Mouse (Mus musculus): ENCODE measurements around the gene Gm17657.
"Not testable (repeated sequence)": the region's sequence is repeated elsewhere in the genome, so short reads cannot be mapped to it uniquely, and the experiment has no call there.

Gm17657 gene

DNA sequence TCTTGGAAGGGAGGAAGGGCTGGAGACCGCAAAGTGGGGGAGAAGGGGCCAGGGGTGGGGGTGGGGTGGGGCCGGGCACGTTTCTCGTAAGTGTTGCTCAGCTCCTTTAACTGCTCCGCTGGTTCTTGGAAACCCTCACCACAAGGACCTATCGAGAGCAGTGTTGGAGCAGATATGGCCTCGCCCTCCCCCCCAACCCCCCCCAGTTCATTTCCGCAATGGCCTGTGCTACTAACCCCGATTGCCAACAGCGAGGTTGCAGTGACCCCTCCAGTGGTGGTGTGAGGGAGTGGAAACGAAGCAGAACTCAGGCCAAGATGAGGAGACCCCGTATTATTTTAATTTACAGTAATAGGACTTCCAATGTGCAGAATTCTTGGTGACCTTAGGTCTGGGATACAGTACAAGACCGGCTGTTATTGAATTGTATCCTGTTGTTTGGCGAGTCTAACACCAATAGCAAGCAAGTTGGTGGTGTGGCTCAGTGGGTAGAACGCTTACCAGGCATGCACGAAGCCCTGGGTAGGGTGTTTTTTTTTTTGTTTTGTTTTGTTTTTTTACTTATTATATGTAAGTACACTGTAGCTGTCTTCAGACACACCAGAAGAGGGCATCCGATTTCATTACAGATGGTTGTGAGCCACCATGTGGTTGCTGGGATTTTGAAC, 48.5 kb downstream of the Gm17657 start:
- no peak for DNase-seq

DNA sequence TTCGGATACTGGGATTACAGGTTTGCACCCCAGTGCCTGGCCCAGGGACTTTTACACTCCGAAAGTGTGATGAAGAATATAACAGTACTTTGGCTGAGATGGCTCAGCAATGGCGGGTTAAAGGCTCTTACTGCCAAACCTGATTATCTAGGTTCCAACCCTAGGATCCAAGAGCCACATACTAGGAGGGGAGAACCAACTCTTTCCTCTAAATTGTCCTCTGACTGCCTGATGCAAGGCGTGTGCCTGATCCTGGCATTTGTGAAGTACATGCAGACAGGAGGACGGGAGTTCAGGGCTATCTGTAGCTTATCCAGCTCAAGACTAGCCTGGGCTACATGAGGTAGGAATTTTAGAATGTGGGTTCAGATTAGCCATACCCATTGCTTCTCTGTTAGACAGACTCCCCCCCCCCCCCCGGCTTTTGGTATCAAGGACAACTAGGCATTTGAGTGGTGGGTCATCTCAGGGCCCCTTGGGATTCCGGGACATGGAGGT, 49.1 kb downstream of the Gm17657 start:
- DNase-seq, result no peak

GRCm38 (mm10) chr17:29499511-29499910, 49.9 kb downstream of the Gm17657 start:
- DNase-seq, result no peak

DNA sequence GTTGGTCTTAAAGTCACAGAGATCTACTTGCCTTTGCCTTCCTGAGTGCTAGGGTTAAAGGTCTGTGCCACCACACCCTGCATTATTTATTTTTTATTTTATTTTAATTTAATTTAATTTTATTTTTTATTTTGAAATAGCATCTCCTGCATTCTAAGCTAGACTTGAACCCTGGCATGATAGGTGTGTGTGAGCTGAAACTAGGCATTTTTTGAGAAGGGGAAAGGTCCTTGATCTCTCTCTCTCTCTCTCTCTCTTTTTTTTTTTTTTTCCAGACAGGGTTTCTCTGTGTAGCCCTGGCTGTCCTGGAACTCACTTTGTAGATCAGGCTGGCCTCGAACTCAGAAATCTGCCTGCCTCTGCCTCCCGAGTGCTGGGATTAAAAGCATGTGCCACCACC, 50.5 kb downstream of the Gm17657 start:
- DNase-seq, result not testable (repeated sequence)

- no peak for DNase-seq
Observed at GRCm38 (mm10) chr17:29498028-29498427, 51.4 kb downstream of the Gm17657 start.

DNA sequence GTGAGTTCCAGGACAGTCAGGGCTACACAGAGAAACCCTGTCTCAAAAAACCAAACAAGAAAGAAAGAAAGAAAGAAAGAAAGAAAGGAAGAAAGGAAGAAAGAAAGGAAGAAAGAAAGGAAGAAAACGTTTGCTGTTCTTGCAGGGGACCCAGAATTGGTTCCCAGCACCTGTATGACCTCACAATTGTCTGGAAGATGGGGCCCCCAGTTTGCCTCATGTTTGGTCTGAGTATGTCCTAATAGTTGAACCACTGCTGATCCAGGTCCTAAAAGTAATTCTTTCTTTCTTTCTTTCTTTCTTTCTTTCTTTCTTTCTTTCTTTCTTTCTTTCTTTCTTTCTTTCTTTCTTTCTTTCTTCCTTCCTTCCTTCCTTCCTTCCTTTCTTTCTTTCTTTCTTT, 52.0 kb downstream of the Gm17657 start:
- not testable (repeated sequence) for DNase-seq

- no peak for DNase-seq
Observed at GRCm38 (mm10) chr17:29497071-29497354, 52.4 kb downstream of the Gm17657 start.

DNA sequence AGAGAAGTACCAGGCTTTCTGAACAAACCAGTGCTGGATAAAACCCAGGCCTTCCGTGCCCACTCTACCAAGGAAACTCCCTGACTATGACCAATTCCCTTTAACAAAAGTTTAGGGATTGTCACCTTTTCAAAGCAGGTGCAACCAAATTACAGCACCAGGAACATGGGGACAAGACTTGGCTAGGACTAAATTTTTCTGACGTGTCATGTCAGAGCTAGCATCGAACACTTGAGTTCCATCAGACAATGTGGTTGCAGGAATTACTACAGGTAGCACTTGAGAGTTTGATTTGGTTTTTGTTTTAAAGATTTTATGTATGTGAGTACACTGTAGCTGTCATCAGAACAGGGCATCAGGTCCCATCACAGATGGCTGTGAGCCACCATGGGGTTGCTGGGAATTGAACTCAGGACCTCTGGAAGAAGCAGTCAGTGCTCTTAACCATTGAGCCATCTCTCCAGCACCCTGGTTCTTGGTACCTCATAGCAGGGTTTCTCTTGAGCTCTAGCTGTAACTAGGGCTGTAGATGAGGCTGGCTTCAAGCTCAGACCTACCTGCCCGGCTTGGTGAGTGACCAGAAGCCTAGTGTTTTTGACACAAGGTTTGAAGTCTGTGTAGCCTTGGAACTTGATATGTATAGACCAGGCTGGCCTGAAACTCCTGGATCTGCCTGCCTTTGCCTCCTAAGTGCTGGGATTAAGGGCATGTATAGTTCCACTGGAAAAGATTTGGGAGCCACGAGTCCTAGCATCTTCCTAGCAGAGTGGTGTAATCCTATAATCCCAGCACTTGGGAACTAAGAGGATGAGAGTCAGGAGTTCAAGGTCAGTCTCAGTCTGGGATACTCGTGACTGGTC, 53.0 kb downstream of the Gm17657 start:
- DNase-seq, result no peak

DNA sequence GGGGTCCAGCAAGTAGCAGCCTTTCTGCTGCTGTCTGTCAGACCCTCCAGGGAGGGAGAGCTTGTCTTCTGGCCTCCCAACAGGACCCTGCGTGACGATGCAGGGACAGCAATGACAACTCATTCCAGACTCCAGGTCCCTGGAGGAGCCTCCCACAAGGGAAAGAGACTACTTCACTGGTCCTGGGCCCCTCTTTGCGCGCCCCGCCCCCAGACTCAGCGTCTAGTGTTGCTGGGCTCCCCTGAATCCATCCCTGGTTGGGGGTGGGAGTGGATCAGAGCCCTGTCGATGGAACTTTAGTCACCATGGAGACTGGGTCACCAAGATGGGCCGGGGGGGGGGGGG, 54.7 kb downstream of the Gm17657 start:
- no peak for DNase-seq

DNA sequence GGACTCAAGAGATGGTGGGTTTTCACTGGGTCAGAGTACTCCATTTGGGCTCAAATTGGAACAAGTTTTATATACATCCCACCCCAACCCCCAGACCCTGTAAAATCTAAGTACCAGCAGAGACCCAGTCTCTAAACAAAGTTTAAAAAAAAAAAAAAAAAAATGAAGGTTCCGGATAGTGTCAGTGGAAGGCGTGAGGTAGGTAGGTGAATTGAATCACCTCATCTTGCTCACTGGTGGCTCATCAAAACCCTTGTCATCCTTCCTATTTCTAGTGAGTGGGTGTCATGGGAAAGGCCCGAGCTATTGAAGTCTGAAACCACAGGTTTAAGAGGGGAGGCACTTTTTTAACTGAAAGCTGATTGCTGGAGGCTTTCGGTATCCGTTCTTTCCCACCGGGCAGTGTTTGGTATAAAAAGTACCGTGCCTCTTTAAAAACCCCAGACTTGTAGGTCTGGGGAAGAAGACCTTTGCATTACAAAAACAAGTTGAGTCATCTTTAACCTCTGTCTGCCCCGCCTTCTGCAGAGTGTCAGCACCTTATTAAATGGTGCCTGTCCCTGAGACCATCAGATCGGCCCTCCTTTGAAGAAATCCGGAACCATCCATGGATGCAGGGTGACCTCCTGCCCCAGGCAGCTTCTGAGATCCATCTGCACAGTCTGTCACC, 55.2 kb downstream of the Gm17657 start:
- no peak for DNase-seq

DNA sequence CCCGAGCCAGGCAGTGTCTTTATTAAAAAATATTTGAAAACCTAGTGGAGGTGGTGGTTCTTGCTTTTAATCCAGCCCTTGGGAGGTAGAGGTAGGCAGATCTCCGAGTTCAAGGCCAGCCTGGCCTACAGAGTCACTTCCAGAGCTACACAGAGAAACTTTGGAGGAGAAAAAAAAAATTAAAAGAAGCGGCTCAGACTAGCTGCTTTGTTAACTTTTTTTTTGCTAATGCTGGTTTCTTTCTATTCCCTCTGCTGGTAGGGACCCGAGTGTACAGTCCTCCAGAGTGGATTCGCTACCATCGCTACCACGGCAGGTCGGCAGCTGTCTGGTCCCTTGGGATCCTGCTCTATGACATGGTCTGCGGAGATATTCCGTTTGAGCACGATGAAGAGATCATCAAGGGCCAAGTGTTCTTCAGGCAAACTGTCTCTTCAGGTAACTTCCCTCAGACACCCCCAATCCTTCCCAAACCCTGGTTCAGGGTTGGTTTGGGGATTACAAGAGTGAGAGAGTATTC, 55.9 kb downstream of the Gm17657 start:
- no peak for DNase-seq

GRCm38 (mm10) chr17:29492269-29493191, 56.9 kb downstream of the Gm17657 start:
- DNase-seq, result peak; percentile 79

DNA sequence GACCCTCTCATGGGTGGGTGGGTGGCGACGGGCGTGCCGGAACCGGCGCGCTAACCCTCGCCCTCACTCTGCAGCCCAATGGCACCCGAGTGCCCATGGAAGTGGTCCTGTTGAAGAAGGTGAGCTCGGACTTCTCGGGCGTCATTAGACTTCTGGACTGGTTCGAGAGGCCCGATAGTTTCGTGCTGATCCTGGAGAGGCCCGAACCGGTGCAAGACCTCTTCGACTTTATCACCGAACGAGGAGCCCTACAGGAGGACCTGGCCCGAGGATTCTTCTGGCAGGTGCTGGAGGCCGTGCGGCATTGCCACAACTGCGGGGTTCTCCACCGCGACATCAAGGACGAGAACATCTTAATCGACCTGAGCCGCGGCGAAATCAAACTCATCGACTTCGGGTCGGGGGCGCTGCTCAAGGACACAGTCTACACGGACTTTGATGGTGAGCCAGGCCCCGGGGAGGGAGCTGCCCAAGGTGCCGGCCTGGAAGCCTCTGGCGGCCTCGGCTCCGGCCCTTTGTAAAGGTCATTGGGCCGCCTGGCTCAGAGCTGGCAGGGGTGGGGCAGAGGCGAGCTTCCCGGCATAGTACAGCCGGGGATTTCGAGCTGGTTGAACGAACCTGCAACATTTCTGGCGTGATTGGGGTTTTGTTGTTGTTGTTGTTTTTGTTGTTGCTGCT, 57.7 kb downstream of the Gm17657 start:
- peak; percentile 84 for DNase-seq

DNA sequence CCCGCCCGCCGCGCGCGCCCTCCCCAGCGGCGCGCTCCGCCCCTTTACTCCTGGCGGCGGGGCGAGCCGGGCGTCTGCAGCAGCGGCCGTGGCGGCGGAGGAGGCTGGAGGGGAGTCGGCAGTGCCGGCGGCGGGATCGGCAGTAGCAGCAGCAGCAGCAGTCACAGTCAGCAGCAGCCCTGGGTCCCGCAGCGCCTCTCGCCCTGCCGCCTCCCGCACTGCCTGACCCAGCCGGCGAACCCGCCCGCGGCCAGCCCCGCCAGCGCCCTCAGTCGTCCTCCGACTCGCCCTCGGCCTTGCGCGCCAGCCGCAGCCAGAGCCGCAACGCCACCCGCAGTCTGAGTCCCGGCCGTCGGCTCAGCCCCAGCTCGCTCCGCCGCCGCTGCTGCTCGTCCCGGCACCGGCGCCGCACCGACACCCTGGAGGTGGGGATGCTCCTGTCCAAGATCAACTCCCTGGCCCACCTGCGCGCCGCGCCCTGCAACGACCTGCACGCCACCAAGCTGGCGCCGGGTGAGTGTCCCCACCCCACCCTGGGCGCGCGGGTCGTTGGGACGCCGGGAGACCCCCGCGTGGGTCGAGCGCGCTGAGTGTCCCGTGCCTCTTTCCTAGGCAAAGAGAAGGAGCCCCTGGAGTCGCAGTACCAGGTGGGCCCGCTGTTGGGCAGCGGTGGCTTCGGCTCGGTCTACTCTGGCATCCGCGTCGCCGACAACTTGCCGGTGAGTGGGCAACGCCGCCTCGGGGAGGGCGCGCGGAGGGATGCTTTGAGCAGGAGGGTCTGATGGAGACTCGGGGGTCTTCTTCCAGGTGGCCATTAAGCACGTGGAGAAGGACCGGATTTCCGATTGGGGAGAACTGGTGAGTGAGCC, 58.5 kb downstream of the Gm17657 start, which contains the start of gene Pim1:
TSS of gene Pim1 (plus strand) at position 41 of the 869 bp plus-strand sequence.
- no peak for DNase-seq

DNA sequence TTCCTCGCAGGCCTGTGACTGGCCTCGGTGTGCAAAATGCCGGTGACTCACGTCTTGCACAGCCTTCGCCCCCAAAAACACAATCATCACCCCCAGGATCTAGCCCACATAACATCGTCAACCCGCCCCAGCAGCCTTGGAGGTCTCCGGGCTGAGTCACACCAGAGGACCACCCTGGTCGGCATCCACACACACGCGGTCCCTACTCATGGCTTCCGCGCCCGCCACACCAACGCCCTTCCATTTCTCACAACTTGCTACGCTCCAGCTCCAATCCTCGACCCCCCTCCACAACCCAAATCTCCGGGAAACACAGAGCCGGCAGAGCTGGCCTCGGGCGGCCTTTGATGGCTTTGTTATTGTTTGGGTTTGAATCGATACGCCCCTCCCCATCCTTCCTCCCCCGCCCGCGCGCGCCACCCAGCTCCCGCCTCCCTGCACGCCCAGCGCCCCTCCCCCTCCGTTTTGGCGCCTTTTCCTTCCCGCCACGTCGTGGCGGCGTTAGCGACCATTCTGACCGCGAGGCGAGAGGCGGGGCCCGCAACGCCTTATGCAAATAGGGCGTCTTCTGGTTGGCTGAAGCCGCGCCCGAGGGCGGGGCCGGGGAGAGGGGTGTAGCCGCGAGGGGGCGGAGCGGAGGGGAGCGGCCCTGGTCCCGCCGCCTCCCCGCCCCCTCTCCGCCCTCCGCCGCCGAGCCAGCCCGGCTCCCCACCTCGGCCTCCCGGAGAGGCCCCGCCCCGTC, 59.3 kb downstream of the Gm17657 start:
- peak; percentile 97 for DNase-seq

DNA sequence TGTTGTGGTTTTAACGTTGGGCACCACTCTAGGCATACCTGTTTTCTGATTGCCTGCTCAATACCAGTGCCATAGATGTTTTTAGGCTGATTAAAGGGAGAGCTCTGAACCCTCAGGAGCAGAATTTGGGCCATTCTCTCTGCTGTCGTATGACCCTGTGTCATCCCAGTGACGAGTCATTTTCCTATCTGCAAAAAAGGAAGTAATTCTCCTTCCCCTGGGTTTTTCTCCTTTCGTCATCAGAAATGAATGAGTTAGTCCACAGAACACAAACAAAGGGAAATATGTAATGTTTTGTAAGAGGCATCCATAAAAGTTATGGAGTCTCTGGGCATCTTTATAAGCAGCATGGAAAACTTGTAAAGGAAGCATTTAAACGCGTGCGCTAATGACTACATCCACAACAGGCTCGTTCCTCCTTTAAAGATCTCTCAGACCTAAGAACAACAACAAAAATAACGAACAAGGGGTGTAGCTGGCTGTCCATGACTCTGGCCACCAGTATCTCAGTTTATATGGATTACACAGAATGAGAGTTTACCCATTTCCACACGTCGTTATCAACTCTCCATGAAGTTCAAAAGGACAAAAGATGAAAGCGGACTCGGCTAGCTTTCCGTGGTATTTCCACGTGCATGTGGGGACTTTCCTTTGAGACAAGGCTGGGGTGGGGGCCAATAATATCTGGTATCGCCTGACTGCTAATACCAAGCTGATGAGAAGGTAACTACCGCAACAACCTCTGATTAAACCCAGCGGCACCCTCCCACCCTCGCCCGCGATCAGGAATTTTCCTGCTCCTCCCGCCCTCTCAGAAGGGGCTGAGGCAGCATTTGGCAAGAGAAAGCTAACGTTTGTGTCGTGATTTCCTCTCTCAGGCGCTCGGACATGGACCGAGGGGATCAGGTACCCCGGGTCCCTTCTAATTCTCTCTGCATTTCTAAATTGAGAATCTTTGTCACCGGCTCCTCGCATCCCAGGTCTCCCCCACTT, 60.2 kb downstream of the Gm17657 start:
- DNase-seq, result peak; percentile 47

DNA sequence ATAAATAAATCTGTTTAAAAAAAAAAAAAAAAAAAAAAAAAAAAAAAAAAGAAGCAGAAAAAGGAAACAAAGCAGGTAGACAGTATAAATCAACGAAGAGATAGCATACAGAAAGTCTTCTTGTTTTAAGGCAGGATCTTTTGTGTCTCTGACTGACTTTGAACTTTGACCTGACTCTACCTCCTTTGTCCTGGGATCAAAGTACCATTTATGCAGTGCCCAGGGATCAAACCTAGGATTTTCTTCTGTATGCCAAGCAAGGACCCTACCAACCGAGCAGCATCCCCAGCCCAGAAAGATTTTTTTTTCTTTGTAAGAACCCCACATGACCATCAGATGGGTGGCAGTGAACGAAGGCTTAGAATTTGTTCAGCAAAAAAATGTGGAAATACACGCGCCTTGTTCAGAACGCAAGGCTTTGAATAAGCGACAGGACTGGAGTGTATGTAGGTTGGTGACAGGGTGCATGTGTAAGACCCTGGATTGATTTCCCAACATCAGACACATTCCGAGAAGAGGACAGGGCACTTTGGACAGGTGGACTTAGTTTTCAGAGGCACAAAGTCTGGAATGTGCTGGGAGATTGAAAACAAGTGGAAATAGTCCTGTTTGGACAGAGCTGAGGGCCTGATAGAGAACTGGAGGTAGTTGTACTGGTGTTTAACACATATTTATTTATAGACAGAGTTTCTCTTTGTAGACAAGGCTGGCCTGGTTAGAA, 61.0 kb downstream of the Gm17657 start:
- DNase-seq, result no peak
